Mouse (Mus musculus) R1 (cell line): ENCODE results near the gene Bpgm.

ENCODE experiments used
- DNase-seq: peaks from one replicate; pipeline ENCODE4 v3.0.0-alpha.2; 2018; ENCODE audit warnings: low read depth, low spot score

Gene Bpgm

DNA sequence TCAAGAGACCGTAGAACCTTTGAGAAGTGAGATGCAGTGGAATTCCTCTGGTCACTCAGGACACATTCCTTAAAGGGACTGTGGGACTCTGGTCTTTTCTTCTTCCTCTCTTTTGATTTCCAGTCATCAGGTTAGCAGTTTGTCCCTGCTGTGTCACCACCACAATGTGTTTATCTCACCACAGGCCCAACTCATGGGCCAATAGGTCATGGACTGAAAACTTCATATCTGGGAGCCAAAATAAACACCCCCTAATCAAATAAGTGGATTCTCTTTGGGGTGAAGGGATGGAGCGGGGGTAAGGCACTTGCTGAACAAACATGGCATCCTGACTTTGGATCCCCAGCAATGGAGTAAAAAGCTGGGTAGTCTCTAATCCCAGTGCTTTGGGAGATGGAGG lies 52.1 kb downstream of the Bpgm start:
- no peak for DNase-seq

DNA sequence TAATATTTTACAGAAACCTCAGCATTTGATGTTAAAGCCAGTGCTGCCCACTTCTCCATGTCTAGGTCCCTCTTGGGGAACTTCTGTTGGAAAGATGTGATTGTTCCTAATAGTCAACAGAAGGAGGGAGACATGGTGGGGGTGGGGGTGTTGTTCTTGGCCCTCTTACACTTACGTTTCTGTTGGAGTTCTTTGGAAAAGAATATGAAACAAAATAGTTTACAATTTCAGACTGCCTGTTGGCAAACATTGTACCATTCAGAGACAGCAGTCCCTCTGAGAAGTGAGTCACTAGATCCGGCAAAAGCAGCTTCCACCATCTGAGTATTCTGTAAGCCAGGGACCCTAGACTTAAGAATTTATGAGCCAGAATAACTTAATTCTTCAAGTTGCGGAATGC lies 54.0 kb downstream of the Bpgm start:
- DNase-seq = no peak

DNA sequence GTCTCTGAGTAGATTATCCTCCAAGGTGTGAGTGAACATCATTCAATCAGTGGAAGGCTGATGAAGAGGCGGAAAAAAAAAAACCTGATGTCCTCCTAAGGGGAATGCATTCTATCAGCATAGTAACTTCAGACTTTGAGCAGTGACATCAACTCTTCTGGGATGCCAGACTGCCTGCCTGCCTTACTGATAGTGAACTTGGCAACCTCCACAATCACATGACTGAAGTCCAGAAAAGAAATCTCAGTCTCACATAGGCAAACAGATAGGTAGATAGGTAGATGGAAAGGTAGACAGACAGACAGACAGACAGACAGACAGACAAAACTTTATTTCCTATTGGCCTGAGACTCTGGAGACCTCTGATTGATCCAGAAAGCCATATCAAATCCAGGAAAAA lies 57.0 kb downstream of the Bpgm start:
- DNase-seq = no peak

DNA sequence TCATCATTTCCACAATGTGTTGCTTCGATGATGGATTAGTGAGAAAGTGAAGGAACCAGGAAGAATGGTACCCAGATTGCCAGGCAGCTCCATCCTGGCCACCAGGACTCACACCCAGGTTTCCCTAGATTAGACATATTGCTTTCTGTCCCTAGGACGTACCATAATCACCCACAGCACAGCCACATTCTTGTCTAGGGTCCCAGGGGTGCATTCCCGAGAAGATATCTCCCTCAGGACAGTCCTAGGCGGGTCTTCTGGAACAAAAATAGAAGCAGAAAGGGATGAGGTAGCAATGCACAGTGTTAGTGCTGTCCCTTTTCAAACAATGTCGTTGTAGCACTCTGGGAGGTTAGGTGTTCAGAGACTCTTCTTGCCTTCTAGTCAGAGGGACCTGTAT lies 57.9 kb downstream of the Bpgm start:
- no peak for DNase-seq

DNA sequence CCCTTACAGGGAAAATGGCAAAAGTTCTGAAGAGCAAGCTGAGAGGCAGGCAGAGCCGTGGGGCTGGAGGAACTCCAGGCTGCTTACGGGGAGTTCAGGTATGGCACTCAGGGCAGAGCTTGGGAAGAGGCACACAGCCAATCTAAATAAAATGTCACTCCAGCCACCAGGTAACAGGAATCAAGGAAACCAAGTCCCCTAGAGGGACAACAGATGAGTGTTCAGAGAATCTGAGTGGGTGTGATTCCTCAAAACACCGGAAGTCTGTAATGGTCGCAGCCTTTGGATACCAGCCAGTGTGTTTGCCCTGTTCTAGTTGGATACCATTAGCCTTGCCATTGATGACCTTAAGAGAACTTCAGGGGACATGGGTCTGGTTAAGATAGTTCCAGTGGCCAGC lies 66.9 kb downstream of the Bpgm start:
- no peak for DNase-seq

DNA sequence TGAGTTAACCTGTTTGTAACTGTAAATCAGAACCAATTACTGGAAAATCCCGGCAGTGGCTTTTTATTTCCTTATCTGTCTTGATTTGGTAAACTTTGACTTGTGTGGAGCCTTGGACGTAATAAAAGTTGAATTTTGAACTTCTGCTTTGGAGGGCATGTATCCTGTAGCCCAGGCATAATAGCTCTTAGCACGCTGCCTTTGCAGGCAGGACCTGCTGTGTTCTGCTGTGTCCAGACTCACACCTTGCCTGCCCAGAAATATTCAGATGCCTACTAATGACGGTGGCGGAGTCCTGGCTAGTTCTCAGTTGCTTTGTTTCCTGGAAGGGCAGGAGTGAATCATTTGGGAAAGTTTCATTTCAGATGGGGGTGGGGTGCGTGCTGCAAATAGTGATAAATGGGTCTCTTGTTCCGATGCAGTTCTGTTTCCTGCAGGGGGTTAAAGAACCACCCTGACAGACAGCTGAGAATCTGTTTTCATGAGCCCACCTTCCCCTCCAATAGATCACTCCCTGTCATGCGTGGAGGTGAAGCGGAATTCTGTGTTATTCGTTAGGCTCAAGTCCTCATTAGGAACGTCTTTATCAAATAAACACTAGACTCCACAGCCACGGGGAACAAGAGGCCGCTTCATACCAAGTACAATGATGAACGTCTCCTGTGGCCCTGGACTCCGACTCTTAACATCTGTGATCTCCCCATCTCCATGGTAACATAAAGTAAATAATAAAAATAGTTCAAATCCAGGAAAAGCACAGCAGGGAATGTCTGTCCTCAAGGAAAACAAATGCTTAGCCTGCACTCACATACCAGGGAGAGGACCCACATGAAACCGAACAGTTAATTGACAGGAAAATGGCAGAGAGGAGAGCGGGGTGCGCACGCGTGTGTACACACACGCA lies 67.5 kb downstream of the Bpgm start:
- no peak for DNase-seq

DNA sequence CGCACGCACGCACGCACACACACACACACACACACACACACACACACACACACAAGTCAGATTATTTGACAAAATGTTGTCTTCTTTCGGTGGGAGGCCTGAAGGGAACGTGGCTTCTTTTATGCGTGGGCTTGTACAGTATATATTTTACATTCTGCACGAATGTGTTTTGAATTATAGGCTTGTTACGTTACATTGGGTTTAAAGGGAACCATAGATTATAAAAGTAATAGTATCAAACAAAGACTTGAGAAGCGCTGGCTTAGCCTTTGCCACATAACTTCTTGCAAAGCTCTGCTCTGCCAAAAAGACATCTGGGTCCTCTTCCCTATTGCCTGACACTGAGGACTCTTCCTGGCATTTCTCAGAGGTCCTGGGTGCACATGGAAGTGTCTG lies 68.2 kb downstream of the Bpgm start:
- no peak for DNase-seq

DNA sequence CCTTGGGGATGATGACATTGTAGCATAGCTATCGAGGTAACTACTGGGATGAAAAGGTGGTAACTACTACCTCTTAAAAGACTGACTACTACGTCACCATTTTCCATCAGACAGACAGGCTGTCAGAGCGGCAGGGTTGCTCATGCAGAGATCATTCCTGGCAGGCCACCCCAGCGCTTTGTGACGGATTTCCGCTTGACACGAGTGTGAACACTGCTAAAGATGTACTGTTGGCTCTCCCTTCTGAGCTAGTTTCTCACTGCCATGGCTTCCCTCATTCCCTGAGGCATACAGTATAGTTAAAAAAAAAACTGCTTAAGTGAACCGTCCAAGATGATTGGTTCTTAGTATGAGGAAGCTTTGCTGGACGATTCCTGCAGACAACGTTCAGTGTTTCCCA lies 69.3 kb downstream of the Bpgm start:
- DNase-seq = no peak

DNA sequence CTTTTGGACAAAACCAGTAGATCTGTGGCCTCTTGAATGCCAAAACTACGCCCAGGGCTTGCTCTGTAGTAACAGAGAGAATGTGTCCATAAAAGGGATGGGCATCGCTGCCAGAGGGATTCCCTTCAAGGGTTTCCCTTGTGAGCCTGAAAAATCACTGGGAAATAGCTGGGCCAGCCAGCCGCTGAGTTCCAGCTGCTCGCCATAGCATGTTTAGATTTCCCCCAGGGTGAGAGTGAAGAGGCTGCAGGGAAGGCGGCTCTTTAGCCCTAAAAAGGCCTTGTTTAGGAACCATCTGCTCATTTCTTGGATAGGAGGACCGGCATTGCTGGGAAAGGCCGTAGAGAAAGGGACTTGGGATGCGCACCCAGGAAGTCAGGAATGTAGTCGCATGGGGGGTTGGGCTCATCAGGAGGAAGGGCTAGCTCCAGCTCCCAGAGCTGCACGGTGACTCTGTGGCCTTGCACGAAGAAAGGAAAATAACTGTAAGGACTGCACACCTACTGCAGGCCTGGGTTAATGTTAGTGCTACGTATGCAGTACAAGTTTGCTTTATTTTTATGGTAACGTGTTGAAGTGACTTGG lies 72.5 kb downstream of the Bpgm start:
- DNase-seq = peak; percentile 76

DNA sequence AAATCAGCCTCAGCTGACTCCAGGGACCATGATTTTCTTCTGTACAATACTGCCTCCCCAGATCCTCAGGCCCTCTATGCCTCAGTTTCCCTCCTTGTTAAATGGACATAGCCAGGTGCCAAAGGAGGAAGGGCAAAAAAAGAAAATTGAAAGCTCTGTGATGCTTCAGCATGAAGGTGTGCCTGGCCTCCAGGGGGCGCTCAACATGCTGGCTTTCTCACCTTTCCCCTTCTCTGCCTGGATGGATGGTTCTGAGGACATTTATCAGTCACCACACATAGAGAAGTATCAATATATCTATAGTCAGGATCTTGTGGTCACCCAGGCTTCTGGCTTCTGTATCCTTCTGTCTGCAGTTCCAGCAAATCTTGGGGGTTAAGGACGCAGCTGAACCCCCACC lies 73.0 kb downstream of the Bpgm start:
- DNase-seq = peak; percentile 72

DNA sequence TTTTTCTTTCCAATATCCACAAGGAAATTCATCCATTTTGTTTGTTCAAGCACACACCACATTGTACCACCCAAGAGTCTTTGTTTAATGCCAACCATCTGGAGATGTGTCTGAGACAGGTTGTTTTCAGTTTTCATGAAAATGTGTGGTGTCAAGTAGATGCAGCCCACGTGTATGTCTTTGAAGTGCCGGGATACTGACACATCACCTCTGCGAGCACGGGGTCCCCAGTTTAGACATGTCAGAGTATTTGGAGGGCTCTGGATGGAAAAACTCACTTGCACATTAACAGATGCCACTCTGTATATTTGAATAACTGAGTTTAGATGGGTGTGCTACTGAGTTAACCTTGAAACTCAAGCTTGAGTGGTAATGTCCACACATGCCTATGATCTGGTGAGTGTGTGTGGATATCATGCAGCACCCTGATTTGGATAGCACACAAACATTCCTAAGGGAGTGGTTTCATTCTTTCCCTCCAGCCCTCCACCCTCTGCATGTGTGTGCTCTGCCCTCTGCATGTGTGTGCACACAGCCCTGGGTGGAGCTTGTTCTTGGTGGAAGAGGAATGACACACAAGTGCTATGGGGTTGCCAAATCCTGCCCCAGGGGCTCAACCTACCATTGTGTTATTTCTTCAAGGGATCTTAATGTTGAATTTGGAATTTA lies 76.6 kb downstream of the Bpgm start:
- DNase-seq = no peak

DNA sequence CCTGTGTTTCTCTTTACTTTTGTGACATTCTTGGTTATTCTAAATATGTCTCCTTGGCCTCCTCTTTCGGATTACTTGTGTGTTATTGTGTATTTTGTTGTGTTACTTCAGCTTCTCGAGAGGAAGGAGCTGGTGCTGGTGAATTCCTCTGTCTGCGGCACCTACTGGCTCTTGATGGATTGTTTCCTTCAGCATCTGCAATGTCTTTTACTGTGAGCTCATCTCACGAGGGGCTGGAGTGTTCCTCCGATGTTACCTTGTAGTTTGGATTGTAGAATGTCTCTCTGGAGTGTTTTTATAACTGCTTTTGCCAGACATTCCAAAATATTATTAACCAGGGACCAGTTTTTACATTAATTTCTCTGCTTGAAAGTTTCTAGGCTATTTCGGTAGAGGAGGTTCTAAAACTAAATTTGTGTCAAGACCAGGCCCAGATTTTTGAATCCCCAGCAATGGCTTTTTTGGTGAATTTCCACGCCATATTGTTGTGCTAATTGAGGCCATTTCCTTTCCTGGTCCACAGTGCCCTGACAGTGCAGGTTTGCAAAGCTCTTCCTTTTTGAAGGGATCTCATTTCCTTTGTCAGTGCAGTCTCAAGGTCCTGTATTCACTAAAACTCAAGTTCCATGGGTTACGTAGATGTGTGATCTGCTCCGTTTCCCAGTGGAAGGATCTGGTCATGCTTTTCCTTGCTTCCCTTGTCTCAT lies 78.4 kb downstream of the Bpgm start:
- DNase-seq = peak; percentile 97
